Mouse (Mus musculus) erythroblast, adult 5-6 weeks (primary cell): ENCODE results near the gene Tm9sf1. TPM values are rescaled to one million over a fixed set of nuclear protein-coding genes. Genes with fewer than 3 reads are reported as not detected.
A peak's percentile ranks its signal among the peaks of the same experiment; 100 is the strongest.

Source experiments
- ATAC-seq: replicated peaks from 2 replicates; pipeline ENCODE4 v1.8.0; 2016; ENCODE audit warnings: moderate number of reproducible peaks, mild to moderate bottlenecking, moderate TSS enrichment, inconsistent platforms; ENCODE audit not compliant: poor library complexity, low FRiP score, severe bottlenecking
- total RNA-seq, 2 experiments: library from RNA; stranded (forward) in 1 of 2; stranded (reverse) in 1 of 2; fragments of 150-400 nt in 1 of 2; fragments of 200-764, 138-1000 nt in 1 of 2; gene quantifications; 2 replicates each; pipeline versions ENCODE4 v1.2.3 to v1.2.4; 2015 to 2017; ENCODE audit warnings: low replicate concordance in 2 of 2

Tm9sf1 gene
- total RNA-seq (2015; ENCODE audit: low replicate concordance) (9.6 and 14.2 TPM in 2 replicates), total RNA-seq (2017; ENCODE audit: low replicate concordance) (12.0 and 20.5 TPM in 2 replicates)

- ATAC-seq, result peak; percentile 85
These were observed at the start of gene Tm9sf1 for GRCm38 (mm10) chr14:55643060-55643907. Gene Tm9sf1, minus strand, starts transcription at chr14:55643806.

- no peak for ATAC-seq
These were observed 45.8 kb upstream of the Tm9sf1 start for GRCm38 (mm10) chr14:55689433-55689832.

- peak; percentile 37 for ATAC-seq
These were observed 38.5 kb upstream of the Tm9sf1 start for GRCm38 (mm10) chr14:55682118-55682493.

- peak; percentile 94 for ATAC-seq
These were observed 37.8 kb upstream of the Tm9sf1 start, which contains the start of gene Tinf2 for GRCm38 (mm10) chr14:55681160-55682117. Gene Tinf2, minus strand, starts transcription at chr14:55681820.

GRCm38 (mm10) chr14:55677615-55678014 lies 34.0 kb upstream of the Tm9sf1 start:
- ATAC-seq, result no peak

- ATAC-seq, result no peak
These were observed 29.1 kb upstream of the Tm9sf1 start for GRCm38 (mm10) chr14:55672741-55673060.

GRCm38 (mm10) chr14:55671833-55672740 lies 28.5 kb upstream of the Tm9sf1 start, which contains the start of the genes Gmpr2 and Nedd8:
Gene Gmpr2, plus strand, starts transcription at chr14:55671941.
Gene Nedd8, minus strand, starts transcription at chr14:55672124.
- ATAC-seq, result peak; percentile 98

GRCm38 (mm10) chr14:55671486-55671832 lies 27.9 kb upstream of the Tm9sf1 start:
- peak; percentile 32 for ATAC-seq

GRCm38 (mm10) chr14:55660636-55661035 lies 17.0 kb upstream of the Tm9sf1 start:
- no peak; the same call in 1 of the 2 replicates for ATAC-seq

- peak; percentile 98 for ATAC-seq
These were observed 16.5 kb upstream of the Tm9sf1 start, which contains the start of gene Mdp1 for GRCm38 (mm10) chr14:55659960-55660573. Gene Mdp1, minus strand, starts transcription at chr14:55660508.

GRCm38 (mm10) chr14:55658011-55658410 lies 14.4 kb upstream of the Tm9sf1 start:
- no peak for ATAC-seq

GRCm38 (mm10) chr14:55656935-55657334 lies 13.3 kb upstream of the Tm9sf1 start:
- no peak for ATAC-seq

GRCm38 (mm10) chr14:55651528-55651927 lies 7.9 kb upstream of the Tm9sf1 start:
- no peak for ATAC-seq

- ATAC-seq, result no peak
These were observed 6.3 kb upstream of the Tm9sf1 start, which contains the start of gene Tssk4 for GRCm38 (mm10) chr14:55649884-55650283. Gene Tssk4, plus strand, starts transcription at chr14:55650184.

- no peak for ATAC-seq
These were observed 769 bp upstream of the Tm9sf1 start for GRCm38 (mm10) chr14:55644261-55644888.

GRCm38 (mm10) chr14:55642679-55643059 lies 937 bp downstream of the Tm9sf1 start:
- peak; percentile 14 for ATAC-seq

- ATAC-seq, result no peak
These were observed 2.3 kb downstream of the Tm9sf1 start for GRCm38 (mm10) chr14:55641291-55641690.

- no peak for ATAC-seq
These were observed 2.8 kb downstream of the Tm9sf1 start for GRCm38 (mm10) chr14:55640816-55641215.
